Comparison of ENCODE assay signal across 8 mouse cellular contexts in the genomic region with DNA sequence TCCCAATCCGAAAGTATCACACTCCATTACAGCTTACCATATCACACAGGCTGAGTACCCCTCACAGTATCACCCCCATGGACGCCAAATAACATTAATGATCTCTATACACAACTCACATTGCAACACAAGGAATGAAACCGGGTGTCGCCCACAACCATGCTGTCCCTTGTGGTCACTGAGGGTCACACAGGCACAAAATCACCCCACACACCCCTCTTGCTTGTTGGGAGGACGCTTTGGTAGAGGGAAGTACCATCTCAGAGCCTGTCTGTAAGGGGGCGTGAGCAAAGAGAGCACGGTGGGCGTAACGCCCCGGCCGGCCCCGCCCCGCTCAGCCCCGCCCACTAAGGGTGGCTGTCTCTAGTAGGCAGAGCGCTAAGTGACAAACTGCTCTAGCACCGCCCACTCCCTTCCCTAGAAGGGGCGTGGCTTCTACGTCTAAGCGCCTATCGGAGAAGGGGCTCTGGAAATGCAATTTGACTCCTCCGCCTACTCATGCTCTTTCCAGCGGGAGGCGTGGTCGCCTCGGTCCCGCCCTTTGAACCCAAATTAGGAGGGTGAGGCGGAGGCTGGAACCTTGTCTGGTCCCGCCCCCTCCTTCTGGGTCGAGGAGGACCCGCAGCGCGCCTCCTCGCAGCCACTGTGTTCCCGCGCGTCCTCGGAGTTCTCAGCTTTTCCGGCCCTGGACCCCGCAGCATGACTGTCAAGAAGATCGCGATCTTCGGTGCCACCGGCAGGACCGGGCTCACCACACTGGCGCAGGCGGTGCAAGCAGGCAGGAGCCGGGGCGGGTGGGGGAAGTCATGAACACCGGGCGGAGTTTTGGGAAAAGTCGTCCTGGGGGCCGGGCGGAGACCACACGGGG. TPM values are rescaled to one million over a fixed set of nuclear protein-coding genes. Genes with fewer than 3 reads are reported as not detected.
DNase-seq lines count a peak whose midpoint lies in the region; ATAC-seq and TF ChIP-seq lines count a peak whose summit lies in the region.

TSS of gene Sptbn4 (minus strand) at position 268 of the 868 bp plus-strand sequence.
TSS of gene Blvrb (plus strand) at position 560 of the 868 bp plus-strand sequence.

- peak; percentile 92 for ATAC-seq in activated CD4-positive, CD25-positive, alpha-beta regulatory T cell, adult 4 months

- peak; percentile 99 for DNase-seq in gastrocnemius, adult 8-10 months (ENCODE audit: low spot score in 2 of 2)
- DNase-seq in hindlimb bud, embryonic 11.5 days (ENCODE audit: extremely low spot score, low read depth, low spot score) = peak; percentile 99
- peak; percentile 92 to 99 for DNase-seq in left cerebral cortex, adult 8-10 months (ENCODE audit: low spot score in 2 of 2)
- DNase-seq in right cerebral cortex, postnatal 10 days (ENCODE audit: low spot score in 2 of 2) = peak; percentile 98 to 100
- DNase-seq in urinary bladder, postnatal 25 days (ENCODE audit: low spot score) = peak; percentile 92

- H3K27ac ChIP-seq in cortical plate, adult 2 months (ENCODE audit: insufficient read depth, low read length) = 0 out of 2 replicates have a peak within 1 kb of the TSS, but pooled peaks have one; percentile 4

- TF ChIP-seq POLR2A in cortical plate, adult 2 months (IDR thresholded peaks at IDR 0.05; ENCODE audit: extremely low read depth, insufficient read depth, low read length) = 0 out of 2 replicates have a peak, but pooled peaks have one; percentile 46

- H3K4me3 ChIP-seq in cortical plate, adult 2 months (ENCODE audit: insufficient read depth, low read length) = peak within 1 kb of the TSS; percentile 86
- H3K4me3 ChIP-seq in megakaryocyte, embryonic 14.5 days (replicated peaks) = peak within 1 kb of the TSS; percentile 96

- peaks cover 4% of the 10 kb centered on the region; the same call in 1 of the 2 replicates for H3K9me3 ChIP-seq in megakaryocyte, embryonic 14.5 days

- H3K27me3 ChIP-seq in megakaryocyte, embryonic 14.5 days (replicated peaks) = peaks cover 38% of the 10 kb centered on the region

- H3K36me3 ChIP-seq in megakaryocyte, embryonic 14.5 days (replicated peaks; ENCODE audit: low read length) = peaks cover 21% of the 10 kb centered on the region

- H3K4me1 ChIP-seq in cortical plate, adult 2 months (ENCODE audit: control insufficient read depth, insufficient read depth, low read length) = peaks cover 1% of the 10 kb centered on the region; the same call in 1 of the 2 replicates
- H3K4me1 ChIP-seq in megakaryocyte, embryonic 14.5 days = peaks cover 63% of the 10 kb centered on the region

- TF ChIP-seq CTCF in cortical plate, adult 2 months (IDR thresholded peaks at IDR 0.05; ENCODE audit: extremely low read depth, insufficient read depth, low read length) = 0 out of 2 replicates have a peak, but pooled peaks have one; percentile 0

RNA-seq across cellular contexts. Expression of gene Sptbn4, which starts in this region (rescaled TPM):
- under 1 TPM; 0.16 to 0.37 TPM for polyA plus RNA-seq in activated CD4-positive, CD25-positive, alpha-beta regulatory T cell, adult 4 months (2017; shearing (Covaris generic))
- 149 and 162 TPM in 2 replicates for polyA plus RNA-seq in cortical plate, adult 2 months (2012; rRNA removed)
- total RNA-seq in gastrocnemius, adult 8-10 months (2022) = not detected
- total RNA-seq in left cerebral cortex, adult 8-10 months (2022) = 100 to 1,000 TPM; 119 to 133 (median 127) TPM
- polyA plus RNA-seq in megakaryocyte, embryonic 14.5 days (2012; ENCODE audit: insufficient read depth, low replicate concordance) = 0.27 and 0.45 TPM in 2 replicates

RNA-seq across cellular contexts. Expression of gene Blvrb, which starts in this region (rescaled TPM):
- polyA plus RNA-seq in activated CD4-positive, CD25-positive, alpha-beta regulatory T cell, adult 4 months (2017; shearing (Covaris generic)) = 10 to 100 TPM; 13.9 to 16.7 TPM
- polyA plus RNA-seq in cortical plate, adult 2 months (2012; rRNA removed) = 15.8 and 16.6 TPM in 2 replicates
- total RNA-seq in gastrocnemius, adult 8-10 months (2022) = 10 to 100 TPM in 3 of 4 experiments, 1 to 10 TPM in 1; 9.9 to 14.4 (median 11.3) TPM
- 10 to 100 TPM; 17.3 to 23.4 (median 20.2) TPM for total RNA-seq in left cerebral cortex, adult 8-10 months (2022)
- polyA plus RNA-seq in megakaryocyte, embryonic 14.5 days (2012; ENCODE audit: insufficient read depth, low replicate concordance) = 330 and 332 TPM in 2 replicates

Comparison
In these comparisons a context has a peak if more than half of its experiments do, and no peak if none do; other contexts are left out.
1. Peak in every context shown above with its lines: DNase-seq, ATAC-seq, H3K4me3 ChIP-seq and H3K27ac ChIP-seq.
2. RNA of gene Sptbn4 (total RNA-seq): 119 to 133 TPM in left cerebral cortex, adult 8-10 months; not detected in gastrocnemius, adult 8-10 months; every median in the first group is over 100 times any median in the second.
3. RNA of gene Sptbn4 (polyA plus RNA-seq): 149 to 162 TPM in cortical plate, adult 2 months; 0.16 to 0.37 TPM in activated CD4-positive, CD25-positive, alpha-beta regulatory T cell, adult 4 months and 0.27 to 0.45 TPM in megakaryocyte, embryonic 14.5 days; every median in the first group is over 100 times any median in the second.
4. RNA of gene Blvrb (polyA plus RNA-seq): 330 to 332 TPM in megakaryocyte, embryonic 14.5 days; 13.9 to 16.7 TPM in activated CD4-positive, CD25-positive, alpha-beta regulatory T cell, adult 4 months and 15.8 to 16.6 TPM in cortical plate, adult 2 months; every median in the first group is over 10 times any median in the second.